Mouse (Mus musculus): ENCODE measurements at regions not wholly inside any gene's neighbourhood (a gene's known extent, or its start where the extent isn't known, plus 50 kb on each side); places are given as distances from the start of the nearest gene placed in this dataset.

DNA sequence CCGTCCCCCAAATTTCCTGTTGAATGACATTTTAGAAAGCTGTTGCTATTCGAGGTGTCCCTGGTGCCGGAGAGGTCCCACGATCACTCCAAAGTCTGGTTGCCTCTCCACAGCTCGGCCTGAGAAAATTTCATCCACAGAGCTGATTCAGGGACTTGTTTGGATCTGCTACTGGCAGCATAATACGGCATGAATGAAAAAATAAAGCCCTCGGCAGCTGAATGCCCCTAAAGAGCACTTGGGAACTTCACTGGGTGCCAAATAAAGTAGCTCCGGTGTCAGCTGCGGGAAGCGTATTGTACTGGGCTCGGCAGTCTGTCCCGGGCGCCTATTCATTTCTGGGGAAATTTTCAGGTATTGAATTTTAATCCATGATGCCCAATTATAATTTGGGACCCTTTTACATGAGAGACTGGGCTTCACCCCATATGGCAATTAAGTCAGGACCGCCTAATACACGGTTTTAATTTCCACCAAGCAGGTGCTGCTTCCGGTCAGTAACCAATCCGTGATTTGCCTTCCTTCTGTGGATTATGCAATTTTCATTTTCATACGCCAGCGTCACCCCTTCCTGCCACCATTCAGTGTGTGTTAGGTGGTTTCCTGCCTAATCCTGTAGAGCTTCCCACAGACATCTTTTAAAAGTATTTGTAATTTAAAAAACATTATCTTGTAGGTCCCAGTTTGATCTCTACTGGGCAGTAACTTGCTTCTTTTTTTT is 200.7 kb upstream of the Adgrl2 start:
- TF ChIP-seq CTCF (IDR thresholded peaks at IDR 0.05; ENCODE audit: low read depth) (no peak), EP300 (optimal IDR thresholded peaks at IDR 0.05) (no peak)
